In genomic region chr6:41061085-41061484, GRCm38 (mm10) we compare ENCODE assay signal across 11 mouse cellular contexts. TPM values are rescaled to one million over a fixed set of nuclear protein-coding genes. Genes with fewer than 3 reads are reported as not detected.
DNase-seq lines count a peak whose midpoint lies in the region; ATAC-seq and TF ChIP-seq lines count a peak whose summit lies in the region.
"Had no signal": no experiment of that assay in that cellular context is flagged by ENCODE, and none has a peak within 500 bp of the region (broad histone marks: within the 10 kb centered on the region; RNA-seq: fewer than 3 reads in every experiment).

No protein-coding gene starts in this region.

- no peaks in the 10 kb centered on the region for H3K4me1 ChIP-seq in forebrain, embryonic 14.5 days (ENCODE audit: control insufficient read depth, insufficient read depth, low read length)

- H3ac ChIP-seq in C2C12 (ENCODE audit: control insufficient read depth, insufficient read length, low read depth), result no peak overlapping the region

- H3K4me3 ChIP-seq in C2C12 (ENCODE audit: insufficient read depth, poor library complexity, severe bottlenecking), result no peak overlapping the region
- no peak overlapping the region for H3K4me3 ChIP-seq in forebrain, embryonic 14.5 days (ENCODE audit: low read depth, low read length)
- H3K4me3 ChIP-seq: erythroblast, embryonic 14.5 days had no signal

- H3K4me2 ChIP-seq in forebrain, embryonic 14.5 days (ENCODE audit: low read length), result no peak overlapping the region
- H3K4me2 ChIP-seq: lung, embryonic 14.5 days had no signal

- H3K27ac ChIP-seq in forebrain, embryonic 14.5 days (ENCODE audit: low read depth, low read length), result no peak overlapping the region

- peak; percentile 14 for TF ChIP-seq CTCF in C2C12 (IDR thresholded peaks at IDR 0.05; ENCODE audit: control insufficient read depth, insufficient read depth, insufficient read length)

- H3K36me3 ChIP-seq in C2C12 (ENCODE audit: control insufficient read depth, insufficient read depth), result no peaks in the 10 kb centered on the region
- no peaks in the 10 kb centered on the region for H3K36me3 ChIP-seq in forebrain, embryonic 14.5 days (ENCODE audit: control insufficient read depth, insufficient read depth, low read length)

- H3K27me3 ChIP-seq in C2C12 (ENCODE audit: control insufficient read depth, insufficient read depth, insufficient read length), result no peaks in the 10 kb centered on the region
- H3K27me3 ChIP-seq in forebrain, embryonic 14.5 days (replicated peaks; ENCODE audit: control insufficient read depth, insufficient read depth, low read length), result no peaks in the 10 kb centered on the region

- H3K9me3 ChIP-seq in forebrain, embryonic 14.5 days (replicated peaks; ENCODE audit: control insufficient read depth, low read length), result no peaks in the 10 kb centered on the region

- H3K9ac ChIP-seq in forebrain, embryonic 14.5 days (ENCODE audit: low read length), result no peak overlapping the region
- H3K9ac ChIP-seq: lung, embryonic 14.5 days had no signal

- ATAC-seq in forebrain, embryonic 14.5 days, result no peak

- WGBS in forebrain, embryonic 14.5 days, result 78% methylated on average over 5 of the region's 5 CpGs

- H3K79me2 ChIP-seq in C2C12 (ENCODE audit: control insufficient read depth, insufficient read depth), result no peaks in the 10 kb centered on the region

- peak; percentile 5 to 10 for DNase-seq in kidney, postnatal 4 days
- no peak for DNase-seq in kidney, postnatal 25 days
- DNase-seq in ES-CJ7 (ENCODE audit: low read depth, low spot score), result peak; percentile 14
- DNase-seq in naive thymus-derived CD4-positive, alpha-beta T cell, adult 2 months (ENCODE audit: low read depth), result peak; percentile 60
- DNase-seq in forebrain, embryonic 14.5 days (ENCODE audit: low spot score), result no peak
- no peak for DNase-seq in lung, postnatal 25 days (ENCODE audit: low spot score)
- DNase-seq: heart, postnatal 36 days; lung, embryonic 14.5 days had no signal

- no peaks in the 10 kb centered on the region for H3K79me3 ChIP-seq in C2C12 (ENCODE audit: low read depth)

TF ChIP-seq in C2C12, 6 proteins besides CTCF, POLR2A, EP300 and RAD21:
- no peak for TF ChIP-seq MYOG (IDR thresholded peaks at IDR 0.05; ENCODE audit: control insufficient read depth, extremely low read depth, insufficient read length)
- TF ChIP-seq MAX (IDR thresholded peaks at IDR 0.05), result no peak
- TF ChIP-seq CEBPB (IDR thresholded peaks at IDR 0.05; ENCODE audit: low read depth), result no peak
- no peak for TF ChIP-seq USF1 (IDR thresholded peaks at IDR 0.05; ENCODE audit: low read depth)

RNA-seq across cellular contexts. Expression of gene 2210010C04Rik, which starts 25.8 kb away (rescaled TPM):
- polyA plus RNA-seq in C2C12 (2012; fragmentation: generic; extraction: Trizol), result not detected
- not detected in 2 replicates for polyA plus RNA-seq in forebrain, embryonic 14.5 days (2014; fragmentation: Nextera tagmentation; extraction: Ambion mirVana)
- polyA plus RNA-seq: erythroblast, embryonic 14.5 days; kidney, embryonic 14.5 days; lung, embryonic 14.5 days had no signal

Comparison
In these comparisons a context has a peak if more than half of its experiments do, and no peak if none do; other contexts are left out.
1. DNase-seq: peak in kidney, postnatal 4 days (2 of 2), ES-CJ7 (single experiment) and naive thymus-derived CD4-positive, alpha-beta T cell, adult 2 months (single experiment); none in kidney, postnatal 25 days (0 of 2), forebrain, embryonic 14.5 days (single experiment) and lung, postnatal 25 days (single experiment).